Mouse (Mus musculus) urinary bladder, postnatal 10 days (tissue): ENCODE data around the gene Atp6v1g1.

ENCODE experiments used
- DNase-seq: peaks from one replicate; pipeline ENCODE4 v3.0.0; 2022; ENCODE audit warnings: low spot score

Atp6v1g1 gene

GRCm38 (mm10) chr4:63547799-63548198, 3.2 kb downstream of the Atp6v1g1 start:
- DNase-seq: no peak

- DNase-seq: no peak
Observed at GRCm38 (mm10) chr4:63548491-63548890, 3.9 kb downstream of the Atp6v1g1 start.

GRCm38 (mm10) chr4:63550908-63551307, 6.3 kb downstream of the Atp6v1g1 start:
- DNase-seq: no peak

DNA sequence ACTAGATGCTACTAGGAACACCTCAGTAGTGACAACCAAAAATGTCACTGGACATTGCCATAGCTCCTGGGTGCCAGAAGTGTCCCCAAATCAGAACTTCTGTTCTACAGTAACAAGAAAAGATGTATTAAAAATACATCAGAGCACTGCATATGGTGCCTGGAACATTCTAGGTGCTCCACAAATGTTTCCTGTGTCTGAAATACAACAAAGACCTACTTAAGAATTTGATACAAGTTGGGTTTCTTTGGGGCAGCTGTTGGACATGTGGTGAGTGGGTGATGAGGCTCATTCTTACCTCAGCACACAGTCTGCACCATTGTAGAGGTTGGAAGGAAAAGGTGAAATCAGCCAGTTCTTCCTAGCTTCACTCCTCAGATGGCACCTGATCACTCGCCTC, 8.3 kb downstream of the Atp6v1g1 start:
- DNase-seq: no peak

DNA sequence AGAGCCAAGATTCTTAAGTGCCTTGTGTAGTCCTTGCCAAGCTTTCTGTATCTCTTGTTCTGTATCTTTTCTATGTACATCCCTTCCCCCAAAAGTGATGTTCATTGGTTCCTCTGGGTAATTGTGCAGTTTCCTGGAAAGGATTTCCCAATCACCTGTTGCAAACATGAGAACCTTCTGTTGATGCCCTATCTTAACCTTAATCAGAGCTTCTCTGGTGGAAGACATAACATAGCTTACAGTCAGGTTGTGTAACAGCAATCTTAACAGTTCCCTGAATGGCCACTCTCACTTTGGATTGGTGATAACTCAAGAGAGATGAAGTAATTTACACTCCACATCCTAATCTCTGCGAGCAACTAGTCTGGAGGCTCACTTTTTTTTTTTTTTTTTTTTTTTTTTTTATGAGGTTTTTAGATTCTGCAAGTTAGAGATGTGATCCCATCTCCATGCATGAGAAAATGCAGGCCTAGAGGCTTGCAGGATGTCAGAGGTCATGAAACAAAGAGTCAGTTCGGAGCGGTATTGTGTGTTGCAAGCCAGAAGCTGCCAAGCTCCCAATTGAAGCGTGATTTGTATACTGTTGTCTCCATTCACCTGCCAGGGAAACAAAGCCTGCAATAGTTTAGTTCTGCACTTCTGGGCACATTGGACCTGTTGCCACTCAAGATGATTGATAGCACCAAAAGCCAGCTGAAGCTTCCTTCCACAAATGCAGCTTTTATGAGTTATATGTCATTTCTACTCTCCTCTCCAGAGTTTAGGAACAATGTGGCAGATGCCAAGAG, 9.4 kb downstream of the Atp6v1g1 start:
- DNase-seq: no peak

- no peak for DNase-seq
Observed at GRCm38 (mm10) chr4:63554616-63555015, 10.0 kb downstream of the Atp6v1g1 start.

DNA sequence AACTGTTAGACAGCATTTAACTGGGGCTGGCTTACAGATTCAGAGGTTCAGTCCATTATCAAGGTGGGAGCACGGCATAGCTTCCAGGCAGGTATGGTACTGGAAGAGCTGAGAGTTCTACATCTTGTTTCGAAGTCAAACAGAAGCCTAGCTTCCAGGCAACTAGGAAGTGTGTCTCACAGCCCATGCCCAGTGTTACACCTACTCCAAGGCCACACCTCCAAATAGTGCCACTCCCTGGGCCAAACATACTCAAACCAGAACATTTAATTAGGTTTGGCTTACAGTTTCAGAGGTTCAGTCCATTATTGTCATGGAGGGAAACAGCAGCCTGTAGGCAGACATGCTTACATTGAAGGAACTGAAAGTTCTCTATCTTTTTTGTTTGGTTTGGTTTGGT, 10.5 kb downstream of the Atp6v1g1 start:
- DNase-seq: no peak

- DNase-seq: no peak
Observed at GRCm38 (mm10) chr4:63556665-63557064, 12.1 kb downstream of the Atp6v1g1 start.

GRCm38 (mm10) chr4:63557124-63558059, 12.8 kb downstream of the Atp6v1g1 start:
- no peak for DNase-seq

- DNase-seq: no peak
Observed at GRCm38 (mm10) chr4:63558407-63559081, 14.0 kb downstream of the Atp6v1g1 start, which contains the start of gene Tmem268. TSS of gene Tmem268 (plus strand) at chr4:63558781.

- DNase-seq: no peak
Observed at GRCm38 (mm10) chr4:63559127-63559697, 14.6 kb downstream of the Atp6v1g1 start.

GRCm38 (mm10) chr4:63560079-63560478, 15.5 kb downstream of the Atp6v1g1 start:
- no peak for DNase-seq

DNA sequence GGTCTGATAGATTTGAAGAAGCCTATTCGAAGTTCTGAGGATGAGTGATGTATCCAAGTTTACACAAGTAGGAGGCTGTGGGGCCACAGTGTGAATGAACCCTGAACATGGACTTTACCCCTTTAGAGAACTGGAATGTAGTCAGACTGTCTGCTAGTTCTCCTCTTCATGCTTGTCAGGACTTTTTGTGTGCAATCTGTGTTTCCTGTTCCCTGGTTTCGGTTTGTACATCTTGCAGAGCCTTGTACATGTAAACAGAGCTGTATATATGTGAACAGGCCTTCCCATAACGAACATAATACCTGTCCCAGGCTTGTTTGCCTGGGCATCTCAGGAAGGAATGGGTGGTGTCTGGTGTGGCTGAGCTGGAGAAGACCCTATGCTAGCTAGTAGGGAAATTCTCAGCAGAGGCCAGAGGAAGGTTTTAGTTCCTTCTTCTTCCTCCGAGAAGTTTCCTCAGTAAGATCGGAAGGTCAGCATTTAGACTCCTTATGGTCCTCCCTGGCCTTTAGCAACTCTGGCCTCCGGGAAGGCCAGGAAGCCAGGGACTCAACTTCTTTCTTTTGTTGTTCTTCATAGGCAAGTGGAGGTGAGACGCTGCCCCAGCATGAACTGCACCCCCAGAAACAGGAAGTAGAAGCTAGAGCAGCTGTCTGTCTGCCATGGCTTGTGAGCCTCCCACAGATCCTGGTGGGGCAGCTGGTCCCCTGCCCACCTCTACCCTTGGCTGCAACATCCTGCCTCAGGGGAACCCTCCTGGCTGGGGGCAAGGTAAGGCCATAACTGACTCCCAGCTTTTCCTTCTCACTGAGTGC, 17.5 kb downstream of the Atp6v1g1 start:
- DNase-seq: no peak

DNA sequence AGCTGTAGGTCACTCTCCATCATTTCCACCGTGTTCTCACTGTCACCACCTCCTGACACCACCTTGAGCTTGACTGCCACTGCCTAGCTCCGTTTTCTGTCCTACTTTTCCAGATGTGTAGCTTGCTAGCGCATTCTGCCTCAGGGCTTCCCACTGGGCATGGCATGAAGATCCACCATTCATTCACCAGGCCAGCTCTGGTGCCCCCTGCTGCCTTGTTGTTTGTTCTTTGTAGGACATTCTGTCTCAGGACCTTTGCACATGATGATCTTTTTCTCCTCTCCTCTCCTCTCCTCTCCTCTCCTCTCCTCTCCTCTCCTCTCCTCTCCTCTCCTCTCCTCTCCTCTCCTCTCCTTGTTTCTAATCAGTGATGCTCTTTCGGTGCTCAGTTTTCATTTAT, 18.2 kb downstream of the Atp6v1g1 start:
- DNase-seq: no peak

- no peak for DNase-seq
Observed at GRCm38 (mm10) chr4:63567712-63568390, 23.3 kb downstream of the Atp6v1g1 start.

DNA sequence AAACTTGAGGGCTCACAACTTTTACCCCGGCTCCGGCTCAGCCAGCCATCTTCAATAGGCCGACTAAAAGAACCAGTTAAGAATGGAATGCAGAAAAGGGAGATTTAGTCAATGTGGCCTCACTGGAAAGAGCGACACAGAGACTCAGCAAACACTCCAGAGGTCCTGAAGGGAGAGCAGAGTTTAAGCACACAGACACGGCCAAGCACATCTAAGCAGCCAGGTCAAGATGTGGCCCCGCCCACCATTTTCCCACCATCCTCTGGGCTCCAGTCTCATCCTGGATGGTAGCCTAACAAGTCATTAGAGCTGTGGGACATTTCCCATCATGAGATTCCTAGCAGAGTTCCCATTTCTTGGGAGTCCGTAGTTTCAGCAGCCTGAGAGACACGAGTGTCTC, 24.8 kb downstream of the Atp6v1g1 start:
- DNase-seq: no peak

- DNase-seq: no peak
Observed at GRCm38 (mm10) chr4:63570208-63570781, 25.7 kb downstream of the Atp6v1g1 start.

DNA sequence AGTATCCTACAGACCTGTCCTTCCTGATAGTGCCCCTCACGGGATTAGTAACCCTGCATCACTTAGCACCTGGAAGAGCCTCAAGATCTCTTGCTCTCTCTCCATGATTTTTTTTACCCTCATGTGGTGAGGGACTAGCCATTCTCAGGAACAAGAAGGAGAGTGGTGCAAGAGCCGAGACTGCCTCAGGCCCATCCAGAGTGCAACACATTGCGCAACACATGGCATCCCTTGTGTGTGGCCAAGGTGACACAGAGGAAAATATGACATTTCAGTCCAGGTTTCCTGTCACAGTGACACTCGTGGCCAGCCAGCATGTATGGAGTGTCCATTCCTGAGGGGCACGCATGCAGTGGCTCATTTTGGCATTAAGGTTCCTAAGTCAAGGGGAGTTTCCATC, 28.0 kb downstream of the Atp6v1g1 start:
- DNase-seq: no peak

- DNase-seq: no peak
Observed at GRCm38 (mm10) chr4:63579649-63580048, 35.1 kb downstream of the Atp6v1g1 start.

- DNase-seq: no peak
Observed at GRCm38 (mm10) chr4:63580078-63580477, 35.5 kb downstream of the Atp6v1g1 start.
